Mouse (Mus musculus): ENCODE data around the gene Svbp. TPM values are rescaled to one million over a fixed set of nuclear protein-coding genes. Genes with fewer than 3 reads are reported as not detected.

The Svbp gene
- polyA plus RNA-seq, 1 experiment: 52.4 TPM

DNA sequence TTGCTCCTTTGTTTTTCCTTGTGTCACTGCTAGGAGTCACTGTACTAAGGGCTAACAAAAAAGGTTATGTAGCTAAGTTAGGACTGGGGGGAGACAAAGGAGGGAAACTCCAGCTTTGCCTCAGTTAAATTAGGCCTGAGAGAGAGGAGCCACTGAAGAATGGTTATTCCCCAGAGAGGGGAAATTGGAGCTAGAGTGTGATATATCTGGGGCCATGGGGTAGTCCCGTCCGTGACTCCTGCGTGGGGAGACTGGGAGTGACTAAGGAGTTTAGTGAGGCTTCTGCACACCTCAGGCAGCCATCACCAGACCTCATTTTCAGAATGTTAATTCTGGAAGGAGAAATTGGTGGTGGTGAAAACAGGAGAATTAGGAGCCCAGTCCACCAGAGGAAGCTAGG lies 39.2 kb downstream of the Svbp start:
- H3K36me3 ChIP-seq (ENCODE audit: control insufficient read depth): peaks cover 8% of the 10 kb centered on the region
- no peak overlapping the region for H3K4me3 ChIP-seq (replicated peaks)
- TF ChIP-seq TAL1 (IDR thresholded peaks at IDR 0.05; ENCODE audit: low read length) (no peak), GATA1 (IDR thresholded peaks at IDR 0.05; ENCODE audit: low read length) (no peak)

DNA sequence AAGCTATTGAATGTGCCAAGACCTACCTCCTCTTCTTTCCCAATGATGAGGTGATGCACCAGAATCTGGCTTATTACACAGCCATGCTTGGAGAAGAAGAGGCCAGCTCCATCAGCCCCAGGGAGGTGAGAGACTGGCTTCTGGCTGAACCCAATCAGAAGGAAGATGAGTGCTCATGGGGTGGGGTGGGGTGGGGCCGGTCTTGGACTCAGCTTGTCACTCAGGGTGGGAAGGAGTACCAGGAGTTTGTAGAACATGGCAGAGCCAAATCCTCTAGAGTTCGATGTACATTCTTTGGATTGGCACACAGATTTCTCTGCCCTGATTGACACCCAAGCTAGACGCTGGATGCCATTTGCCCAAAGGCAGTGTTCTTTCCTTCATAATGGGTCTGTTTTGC lies 43.6 kb downstream of the Svbp start:
- peaks cover 36% of the 10 kb centered on the region for H3K4me1 ChIP-seq (ENCODE audit: control insufficient read depth)
- no peaks in the 10 kb centered on the region for H3K9me3 ChIP-seq (ENCODE audit: control insufficient read depth, low read length)
- H3K4me3 ChIP-seq (replicated peaks): peak overlapping the region; percentile 50
- TF ChIP-seq TAL1 (IDR thresholded peaks at IDR 0.05; ENCODE audit: low read length) (no peak), GATA1 (IDR thresholded peaks at IDR 0.05; ENCODE audit: low read length) (no peak)
- peaks cover 11% of the 10 kb centered on the region for H3K27me3 ChIP-seq (ENCODE audit: control insufficient read depth)
- peaks cover 21% of the 10 kb centered on the region for H3K36me3 ChIP-seq (ENCODE audit: control insufficient read depth)

More for the DNA sequence above, 39.2 kb downstream of the Svbp start:
- no peaks in the 10 kb centered on the region for H3K9me3 ChIP-seq (ENCODE audit: control insufficient read depth, low read length)
- peaks cover 50% of the 10 kb centered on the region for H3K4me1 ChIP-seq (ENCODE audit: control insufficient read depth)
- H3K27me3 ChIP-seq (ENCODE audit: control insufficient read depth): peaks cover 19% of the 10 kb centered on the region

DNA sequence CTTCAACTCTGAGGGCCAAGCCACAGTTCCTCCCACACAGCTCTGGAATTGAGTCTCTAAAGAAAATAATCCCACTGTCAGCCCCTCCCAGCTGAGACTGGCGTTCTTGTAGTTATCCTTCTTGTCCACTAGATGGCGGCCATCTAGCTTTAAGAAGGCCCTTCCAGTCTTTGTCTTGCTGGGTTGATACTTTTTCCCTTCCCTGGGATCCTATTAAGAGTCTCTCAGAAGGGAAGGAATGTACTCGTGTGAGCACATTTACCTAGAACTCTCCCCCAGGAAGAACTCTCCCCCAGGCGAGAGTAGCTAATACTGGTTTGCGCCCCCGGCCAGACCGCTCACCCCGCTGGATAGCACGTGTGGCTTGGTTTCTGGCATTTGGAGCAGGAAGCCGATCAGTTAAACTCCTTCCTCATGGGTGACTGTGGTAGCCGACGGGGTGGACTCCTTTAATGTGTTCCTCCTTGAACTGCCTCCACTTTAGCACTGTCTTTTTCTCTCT lies 44.1 kb downstream of the Svbp start:
- no peaks in the 10 kb centered on the region for H3K9me3 ChIP-seq (ENCODE audit: control insufficient read depth, low read length)
- peak overlapping the region; percentile 50 for H3K4me3 ChIP-seq (replicated peaks)
- H3K4me1 ChIP-seq (ENCODE audit: control insufficient read depth): peaks cover 31% of the 10 kb centered on the region
- peaks cover 25% of the 10 kb centered on the region for H3K36me3 ChIP-seq (ENCODE audit: control insufficient read depth)
- peaks cover 6% of the 10 kb centered on the region for H3K27me3 ChIP-seq (ENCODE audit: control insufficient read depth)
- no peak for TF ChIP-seq TAL1 (IDR thresholded peaks at IDR 0.05; ENCODE audit: low read length)
- no peak for TF ChIP-seq GATA1 (IDR thresholded peaks at IDR 0.05; ENCODE audit: low read length)

DNA sequence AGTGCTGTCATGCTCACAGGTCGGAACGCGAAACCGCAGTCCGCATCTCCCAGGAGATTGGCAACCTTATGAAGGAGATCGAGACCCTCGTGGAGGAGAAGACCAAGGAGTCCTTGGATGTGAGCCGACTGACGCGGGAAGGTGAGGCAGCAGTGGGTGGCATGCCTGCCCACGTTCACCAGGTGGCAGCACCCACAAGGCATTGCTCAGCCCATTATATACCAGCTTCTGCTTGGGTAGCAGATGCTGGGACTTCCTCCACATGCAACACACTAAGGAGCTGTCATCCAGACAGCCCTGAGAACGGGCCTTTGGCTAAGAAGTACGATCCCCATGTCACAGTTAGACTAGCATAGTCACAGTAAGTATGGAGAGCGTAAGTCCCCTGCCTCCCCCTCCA lies 46.6 kb downstream of the Svbp start:
- peaks cover 36% of the 10 kb centered on the region for H3K36me3 ChIP-seq (ENCODE audit: control insufficient read depth)
- H3K27me3 ChIP-seq (ENCODE audit: control insufficient read depth): no peaks in the 10 kb centered on the region
- H3K9me3 ChIP-seq (ENCODE audit: control insufficient read depth, low read length): no peaks in the 10 kb centered on the region
- H3K4me3 ChIP-seq (replicated peaks): no peak overlapping the region
- H3K4me1 ChIP-seq (ENCODE audit: control insufficient read depth): peaks cover 25% of the 10 kb centered on the region
- TF ChIP-seq TAL1 (IDR thresholded peaks at IDR 0.05; ENCODE audit: low read length): no peak
- no peak for TF ChIP-seq GATA1 (IDR thresholded peaks at IDR 0.05; ENCODE audit: low read length)

DNA sequence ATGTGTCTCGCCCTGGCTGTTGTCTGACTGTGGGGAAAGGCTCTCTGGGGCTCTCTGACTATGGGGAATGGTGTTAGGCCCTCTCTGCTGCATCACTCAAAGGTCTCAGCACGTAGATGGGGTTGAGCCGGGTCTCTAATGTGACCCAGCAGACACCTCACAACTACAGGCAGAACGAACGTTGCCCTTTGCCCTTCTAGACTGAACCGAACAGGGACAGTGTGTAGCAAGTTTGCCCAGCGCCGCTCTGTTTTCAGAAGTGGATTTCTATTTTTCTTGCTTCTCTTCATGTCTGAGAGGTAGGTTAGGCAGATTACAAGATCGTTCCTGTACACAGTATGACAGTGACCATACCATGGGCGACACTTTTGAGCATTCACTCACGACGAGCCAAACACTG lies 47.5 kb downstream of the Svbp start:
- no peak for TF ChIP-seq TAL1 (IDR thresholded peaks at IDR 0.05; ENCODE audit: low read length)
- TF ChIP-seq GATA1 (IDR thresholded peaks at IDR 0.05; ENCODE audit: low read length): no peak
- no peaks in the 10 kb centered on the region for H3K27me3 ChIP-seq (ENCODE audit: control insufficient read depth)
- H3K9me3 ChIP-seq (ENCODE audit: control insufficient read depth, low read length): no peaks in the 10 kb centered on the region
- H3K4me3 ChIP-seq (replicated peaks): no peak overlapping the region
- peaks cover 34% of the 10 kb centered on the region for H3K36me3 ChIP-seq (ENCODE audit: control insufficient read depth)
- H3K4me1 ChIP-seq (ENCODE audit: control insufficient read depth): peaks cover 25% of the 10 kb centered on the region

DNA sequence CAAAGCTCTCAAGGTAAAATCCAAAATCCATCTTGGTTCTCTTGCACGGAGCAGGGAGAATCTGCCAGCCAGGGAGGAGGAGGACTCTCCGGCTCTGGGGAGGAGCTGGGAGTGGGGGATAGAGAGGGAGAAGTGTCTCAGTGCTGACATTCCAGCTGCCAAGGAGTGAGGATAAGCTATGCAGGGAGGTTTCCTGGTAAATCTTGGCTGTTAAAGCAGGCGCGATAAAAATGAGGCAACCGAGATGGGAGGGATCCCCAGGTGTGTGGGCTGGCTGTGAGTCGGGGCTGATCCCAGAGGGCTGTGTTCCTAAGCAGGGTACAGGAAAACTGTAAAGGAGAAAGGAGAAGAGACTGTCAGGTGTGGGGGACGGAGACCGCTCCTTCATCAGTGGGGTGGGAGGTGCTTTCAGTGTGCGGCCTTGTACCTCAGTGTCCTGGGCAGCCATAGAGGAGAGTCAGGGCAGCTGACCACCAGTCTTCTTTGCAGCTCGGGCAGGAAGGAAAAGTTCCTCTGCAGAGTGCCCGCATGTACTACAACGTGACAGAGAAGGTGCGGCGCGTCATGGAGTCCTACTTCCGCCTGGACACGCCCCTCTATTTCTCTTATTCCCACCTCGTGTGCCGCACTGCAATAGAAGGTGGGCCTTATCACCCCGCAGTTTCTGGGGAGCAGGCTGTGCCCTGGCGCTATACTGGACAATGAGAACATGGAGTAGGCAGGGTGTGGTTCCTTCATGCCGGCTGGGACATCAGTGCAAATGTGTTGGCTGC lies 49.5 kb downstream of the Svbp start:
- H3K9me3 ChIP-seq (ENCODE audit: control insufficient read depth, low read length): no peaks in the 10 kb centered on the region
- TF ChIP-seq GATA1 (IDR thresholded peaks at IDR 0.05; ENCODE audit: low read length): no peak
- no peak for TF ChIP-seq TAL1 (IDR thresholded peaks at IDR 0.05; ENCODE audit: low read length)
- H3K4me1 ChIP-seq (ENCODE audit: control insufficient read depth): peaks cover 9% of the 10 kb centered on the region
- no peak overlapping the region for H3K4me3 ChIP-seq (replicated peaks)
- H3K27me3 ChIP-seq (ENCODE audit: control insufficient read depth): no peaks in the 10 kb centered on the region
- peaks cover 36% of the 10 kb centered on the region for H3K36me3 ChIP-seq (ENCODE audit: control insufficient read depth)

DNA sequence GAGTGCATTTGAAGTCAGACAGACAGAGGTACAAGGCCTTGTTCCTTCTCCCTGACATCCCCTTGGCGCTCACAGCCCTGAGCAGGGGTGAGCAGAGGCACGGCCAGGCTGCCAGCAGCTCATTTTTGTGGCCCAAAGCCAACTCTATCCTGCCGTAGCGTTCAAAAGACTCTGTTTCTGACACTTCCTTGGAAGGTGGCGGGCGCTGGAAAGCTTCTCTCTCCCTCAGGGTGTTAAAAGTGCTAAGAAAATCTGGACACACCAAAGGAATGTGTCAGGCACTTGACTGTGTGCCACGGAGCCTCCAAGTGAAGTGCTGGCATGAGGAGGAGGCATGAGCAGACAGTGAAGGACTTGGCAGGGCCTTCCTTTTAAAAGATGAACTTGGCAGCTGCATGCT lies 50.5 kb downstream of the Svbp start:
- Histone ChIP-seq H3K4me3 (replicated peaks) (no peak overlapping the region), H3K27me3 (ENCODE audit: control insufficient read depth) (no peaks in the 10 kb centered on the region), H3K4me1 (ENCODE audit: control insufficient read depth) (peaks cover 6% of the 10 kb centered on the region; the same call in 1 of the 2 replicates), H3K36me3 (ENCODE audit: control insufficient read depth) (peaks cover 36% of the 10 kb centered on the region), H3K9me3 (ENCODE audit: control insufficient read depth, low read length) (no peaks in the 10 kb centered on the region)
- TF ChIP-seq GATA1 (IDR thresholded peaks at IDR 0.05; ENCODE audit: low read length) (no peak), TAL1 (IDR thresholded peaks at IDR 0.05; ENCODE audit: low read length) (no peak)

DNA sequence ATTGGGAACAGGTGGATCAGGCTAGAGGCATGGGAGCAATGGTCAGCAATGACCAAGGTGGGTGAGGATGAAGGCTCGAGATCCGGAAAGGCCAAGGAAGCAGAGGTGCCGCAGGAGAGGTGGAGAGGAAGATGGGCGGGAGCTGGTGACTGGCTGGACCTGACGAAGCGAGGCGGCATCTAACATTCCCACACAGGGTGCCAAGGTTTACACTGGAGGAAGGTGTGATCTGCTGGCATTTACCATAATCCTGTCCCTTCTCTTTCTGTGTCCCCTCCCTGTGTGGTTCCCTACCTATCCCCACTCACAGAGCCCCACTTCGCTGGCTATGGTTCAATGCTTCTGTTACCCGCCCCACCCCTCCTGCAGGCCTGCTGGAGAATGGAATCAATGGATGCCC lies 50.9 kb downstream of the Svbp start:
- H3K4me1 ChIP-seq (ENCODE audit: control insufficient read depth): peaks cover 6% of the 10 kb centered on the region; the same call in 1 of the 2 replicates
- H3K27me3 ChIP-seq (ENCODE audit: control insufficient read depth): no peaks in the 10 kb centered on the region
- no peak for TF ChIP-seq GATA1 (IDR thresholded peaks at IDR 0.05; ENCODE audit: low read length)
- no peak for TF ChIP-seq TAL1 (IDR thresholded peaks at IDR 0.05; ENCODE audit: low read length)
- no peak overlapping the region for H3K4me3 ChIP-seq (replicated peaks)
- no peaks in the 10 kb centered on the region for H3K9me3 ChIP-seq (ENCODE audit: control insufficient read depth, low read length)
- H3K36me3 ChIP-seq (ENCODE audit: control insufficient read depth): peaks cover 36% of the 10 kb centered on the region

DNA sequence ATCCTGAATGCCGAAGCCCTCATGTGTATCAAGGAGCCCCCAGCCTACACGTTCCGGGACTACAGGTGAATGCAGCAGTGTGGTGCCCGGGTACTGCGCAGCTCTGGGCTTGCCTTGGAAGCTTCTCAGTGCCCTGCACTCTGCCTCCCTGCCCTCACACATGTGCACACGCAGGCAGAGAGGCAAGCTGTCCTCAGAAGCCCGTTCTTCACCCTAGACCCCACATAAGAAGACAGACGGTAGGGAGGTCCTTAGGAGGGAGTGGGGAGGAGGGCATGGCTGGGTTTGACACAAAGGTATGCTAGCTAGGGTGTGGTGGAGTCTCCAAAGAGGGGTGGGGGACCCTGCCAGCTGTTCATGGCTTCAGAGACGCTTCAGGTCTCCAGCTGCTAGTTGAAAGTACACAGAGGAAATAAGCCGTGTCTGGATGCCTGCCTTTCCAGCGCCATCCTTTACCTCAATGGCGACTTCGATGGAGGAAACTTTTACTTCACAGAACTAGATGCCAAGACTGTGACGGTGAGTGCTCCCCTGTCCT lies 51.7 kb downstream of the Svbp start:
- Histone ChIP-seq H3K4me1 (ENCODE audit: control insufficient read depth) (peaks cover 4% of the 10 kb centered on the region; the same call in 1 of the 2 replicates), H3K36me3 (ENCODE audit: control insufficient read depth) (peaks cover 29% of the 10 kb centered on the region; the same call in 1 of the 2 replicates), H3K27me3 (ENCODE audit: control insufficient read depth) (no peaks in the 10 kb centered on the region), H3K9me3 (ENCODE audit: control insufficient read depth, low read length) (no peaks in the 10 kb centered on the region), H3K4me3 (replicated peaks) (no peak overlapping the region)
- TF ChIP-seq GATA1 (IDR thresholded peaks at IDR 0.05; ENCODE audit: low read length) (no peak), TAL1 (IDR thresholded peaks at IDR 0.05; ENCODE audit: low read length) (no peak)

All from erythroblast, embryonic 14.5 days (primary cell).